Mouse (Mus musculus): ENCODE results near the gene Ppil4. TPM values are rescaled to one million over a fixed set of nuclear protein-coding genes. Genes with fewer than 3 reads are reported as not detected.

Gene Ppil4
- polyA plus RNA-seq, 1 experiment from 2014 or later, result 25.0 TPM

DNA sequence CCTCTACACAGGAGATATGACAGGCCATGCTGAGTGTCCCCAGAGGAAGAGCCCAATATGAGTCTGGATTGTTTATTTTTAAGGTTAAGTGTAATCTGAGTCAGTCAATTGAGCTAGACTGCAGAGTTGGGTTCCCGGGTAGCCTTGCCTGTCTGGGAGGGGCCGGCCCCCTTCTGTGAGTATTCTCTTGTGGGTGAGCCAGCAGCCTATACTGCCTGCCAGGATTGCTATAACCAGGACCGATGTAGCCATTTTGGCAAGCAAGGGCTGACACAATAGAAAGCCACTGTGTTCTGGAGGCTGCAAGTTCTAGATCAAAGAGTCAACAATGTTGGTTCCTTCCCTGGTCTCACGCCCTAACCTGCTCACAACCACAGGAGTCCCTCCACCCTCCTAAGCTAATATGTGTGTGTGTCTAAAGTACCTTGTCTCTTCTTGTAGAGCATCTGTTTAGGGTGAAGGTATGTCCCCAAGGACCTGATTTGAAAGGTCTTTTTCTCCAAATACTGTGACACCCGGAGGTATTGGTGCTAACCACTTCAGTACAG, 46.3 kb downstream of the Ppil4 start:
- no peak for ATAC-seq
- ChIA-PET POLR2A (no interaction called here), CTCF (no interaction called here)
- in situ Hi-C loops (cut with MboI; ENCODE audit: low pct_unique_long_range_greater_than_20kb), result no loop called here
- no peak for DNase-seq (ENCODE audit: low read depth, low spot score)
- TF ChIP-seq CTCF (IDR thresholded peaks at IDR 0.05), result no peak
- H3K27me3 ChIP-seq, result no peaks in the 10 kb centered on the region

DNA sequence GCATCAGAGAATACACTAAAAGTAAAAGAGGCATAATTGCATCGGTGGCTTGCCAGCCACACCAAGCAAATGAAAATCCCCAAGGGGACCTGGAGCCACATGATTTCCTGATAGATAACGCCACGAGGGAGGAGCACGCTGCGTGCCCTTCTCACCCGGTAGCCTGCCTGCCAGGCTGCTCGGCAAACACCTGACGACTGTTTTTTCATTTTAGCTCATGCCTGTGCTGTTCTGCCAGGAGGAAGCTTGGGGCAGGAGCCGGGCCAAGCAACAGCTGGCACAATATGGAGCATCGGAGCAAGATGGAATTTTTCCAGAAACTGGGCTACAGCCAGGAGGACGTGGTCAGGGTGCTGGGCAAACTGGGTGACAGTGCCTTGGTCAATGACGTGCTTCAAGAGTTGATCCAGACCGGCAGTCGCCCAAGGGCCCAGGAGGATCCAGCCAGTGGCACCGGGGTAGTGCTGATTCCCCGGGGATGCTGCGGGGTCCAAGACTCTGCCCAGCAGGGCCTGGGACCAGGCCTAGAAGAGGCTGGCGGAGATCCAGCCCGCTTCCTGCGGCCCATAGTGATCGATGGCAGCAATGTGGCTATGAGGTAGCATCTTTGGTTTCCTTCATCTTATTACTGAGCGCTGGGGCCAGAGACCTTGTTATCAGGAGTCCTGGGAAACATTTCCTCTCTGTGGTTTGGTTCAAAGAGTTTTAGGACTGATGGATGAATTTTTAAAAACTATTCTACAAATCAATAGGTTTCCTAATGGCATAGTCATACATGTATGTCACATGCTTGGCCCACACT, 47.1 kb downstream of the Ppil4 start:
- ChIA-PET POLR2A (no interaction called here), CTCF (no interaction called here)
- no peak for DNase-seq (ENCODE audit: low read depth, low spot score)
- no peak for ATAC-seq
- TF ChIP-seq CTCF (IDR thresholded peaks at IDR 0.05), result no peak
- H3K27me3 ChIP-seq, result no peaks in the 10 kb centered on the region
- in situ Hi-C loops (cut with MboI; ENCODE audit: low pct_unique_long_range_greater_than_20kb), result no loop called here

DNA sequence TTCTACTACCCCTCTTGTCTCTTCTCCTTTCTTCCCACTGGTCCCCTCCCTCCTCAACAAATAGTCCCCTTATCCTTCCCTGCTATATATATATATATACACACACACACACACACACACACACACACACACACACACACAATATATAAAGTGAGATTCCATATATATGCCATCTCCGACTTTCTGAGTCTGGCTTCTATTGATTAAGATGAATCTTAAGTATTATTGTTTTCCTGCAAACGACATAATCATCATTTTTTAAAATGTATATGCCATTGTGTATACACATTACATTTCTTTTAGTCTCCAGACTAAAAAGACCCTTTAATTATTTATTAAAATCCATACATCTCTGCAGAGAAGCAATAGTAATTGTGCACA, 47.7 kb downstream of the Ppil4 start:
- no peak for ATAC-seq
- ChIA-PET POLR2A (interaction anchor here (0.6 kb wide), 1 partner anchor 348 kb away, joined by 4 read pairs; no protein-coding TSS in a partner anchor), CTCF (no interaction called here)
- in situ Hi-C loops (cut with MboI; ENCODE audit: low pct_unique_long_range_greater_than_20kb), result no loop called here
- no peak for DNase-seq (ENCODE audit: low read depth, low spot score)
- TF ChIP-seq CTCF (IDR thresholded peaks at IDR 0.05), result no peak
- no peaks in the 10 kb centered on the region for H3K27me3 ChIP-seq

DNA sequence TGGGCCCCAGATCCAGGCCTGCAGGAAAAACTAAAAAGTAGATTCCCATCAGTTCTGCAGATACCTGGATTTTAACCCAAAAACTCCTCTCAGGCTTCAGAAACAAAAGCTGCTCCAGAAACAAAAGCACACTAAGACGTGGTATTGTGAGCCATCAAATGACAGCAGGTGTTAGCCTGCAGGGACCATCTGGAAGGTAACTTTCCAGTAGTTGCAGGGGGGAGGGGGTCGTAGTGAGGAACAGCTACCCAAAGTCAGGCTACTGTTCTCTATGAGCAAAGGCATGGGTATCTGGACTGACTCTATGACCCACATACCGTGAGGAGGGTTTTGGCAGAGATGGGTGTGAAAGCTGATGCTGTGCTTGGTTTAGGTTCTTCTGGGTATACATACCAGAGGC, 48.1 kb downstream of the Ppil4 start:
- DNase-seq (ENCODE audit: low read depth, low spot score), result no peak
- ChIA-PET CTCF (no interaction called here), POLR2A (interaction anchor here (0.6 kb wide), 1 partner anchor 348 kb away, joined by 4 read pairs; no protein-coding TSS in a partner anchor)
- in situ Hi-C loops (cut with MboI; ENCODE audit: low pct_unique_long_range_greater_than_20kb), result no loop called here
- no peak for TF ChIP-seq CTCF (IDR thresholded peaks at IDR 0.05)
- ATAC-seq, result no peak
- no peaks in the 10 kb centered on the region for H3K27me3 ChIP-seq

- POLR2A ChIA-PET, result no interaction called here
- ATAC-seq (peak; percentile 39), DNase-seq (ENCODE audit: low read depth, low spot score) (no peak)
- CTCF ChIA-PET, result no interaction called here
- in situ Hi-C loops (cut with MboI; ENCODE audit: low pct_unique_long_range_greater_than_20kb), result no loop called here
- no peaks in the 10 kb centered on the region for H3K27me3 ChIP-seq
- TF ChIP-seq CTCF (IDR thresholded peaks at IDR 0.05), result no peak
Measured at GRCm38 (mm10) chr10:7841571-7842080, 48.9 kb downstream of the Ppil4 start.

- no peak for TF ChIP-seq CTCF (IDR thresholded peaks at IDR 0.05)
- ChIA-PET CTCF (no interaction called here), POLR2A (no interaction called here)
- ATAC-seq, result no peak
- in situ Hi-C loops (cut with MboI; ENCODE audit: low pct_unique_long_range_greater_than_20kb), result no loop called here
- no peak for DNase-seq (ENCODE audit: low read depth, low spot score)
- no peaks in the 10 kb centered on the region for H3K27me3 ChIP-seq
Measured at GRCm38 (mm10) chr10:7843181-7843580, 50.5 kb downstream of the Ppil4 start.

DNA sequence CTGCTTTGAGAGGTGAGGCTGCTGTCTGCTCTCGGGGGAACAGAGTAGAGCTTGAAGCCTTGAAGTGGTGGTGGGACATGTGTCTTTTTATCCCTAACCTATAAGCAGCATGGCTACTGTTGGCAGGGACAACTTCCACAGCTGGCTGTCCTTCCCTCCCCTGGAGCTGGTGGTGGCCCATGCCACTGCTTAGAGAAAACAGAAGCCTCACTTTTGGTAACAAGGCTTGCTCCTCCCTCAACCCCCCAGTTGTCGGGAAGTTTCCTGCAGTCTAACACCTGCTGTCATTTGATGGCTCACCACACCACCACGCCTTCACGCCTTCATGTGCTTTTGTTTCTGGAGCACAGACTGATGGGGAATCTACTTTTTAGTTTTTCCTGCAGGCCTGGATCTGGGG, 51.5 kb downstream of the Ppil4 start:
- no peaks in the 10 kb centered on the region for H3K27me3 ChIP-seq
- ATAC-seq (no peak), DNase-seq (ENCODE audit: low read depth, low spot score) (no peak)
- in situ Hi-C loops (cut with MboI; ENCODE audit: low pct_unique_long_range_greater_than_20kb), result no loop called here
- ChIA-PET POLR2A (no interaction called here), CTCF (no interaction called here)
- TF ChIP-seq CTCF (IDR thresholded peaks at IDR 0.05), result no peak

GRCm38 (mm10) chr10:7845136-7845535, 52.4 kb downstream of the Ppil4 start:
- POLR2A ChIA-PET, result interaction anchor here (0.6 kb wide), 1 partner anchor 369 kb away, joined by 3 read pairs; no protein-coding TSS in a partner anchor
- CTCF ChIA-PET, result no interaction called here
- no peak for DNase-seq (ENCODE audit: low read depth, low spot score)
- peaks cover 4% of the 10 kb centered on the region for H3K27me3 ChIP-seq
- TF ChIP-seq CTCF (IDR thresholded peaks at IDR 0.05), result no peak
- ATAC-seq, result no peak
- in situ Hi-C loops (cut with MboI; ENCODE audit: low pct_unique_long_range_greater_than_20kb), result no loop called here

DNA sequence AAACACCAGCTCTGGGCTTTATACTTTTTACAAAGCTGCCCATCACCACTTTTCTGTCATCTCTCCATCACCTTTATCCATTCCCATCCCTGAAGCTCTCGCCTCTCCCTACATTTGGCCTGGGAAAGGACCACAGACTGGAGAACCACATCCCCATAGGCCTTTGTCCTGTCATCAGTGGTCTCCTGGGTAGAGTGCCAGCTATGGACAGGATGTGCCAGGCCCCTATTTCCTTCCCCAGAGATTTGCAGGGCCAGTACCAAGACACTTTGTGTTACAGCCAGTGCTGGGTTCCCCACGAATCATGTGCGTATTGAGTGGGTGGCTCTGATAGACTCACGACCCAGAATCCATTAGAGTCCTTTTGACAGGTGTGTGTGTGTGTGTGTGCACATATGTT, 53.3 kb downstream of the Ppil4 start:
- DNase-seq (ENCODE audit: low read depth, low spot score), result no peak

DNA sequence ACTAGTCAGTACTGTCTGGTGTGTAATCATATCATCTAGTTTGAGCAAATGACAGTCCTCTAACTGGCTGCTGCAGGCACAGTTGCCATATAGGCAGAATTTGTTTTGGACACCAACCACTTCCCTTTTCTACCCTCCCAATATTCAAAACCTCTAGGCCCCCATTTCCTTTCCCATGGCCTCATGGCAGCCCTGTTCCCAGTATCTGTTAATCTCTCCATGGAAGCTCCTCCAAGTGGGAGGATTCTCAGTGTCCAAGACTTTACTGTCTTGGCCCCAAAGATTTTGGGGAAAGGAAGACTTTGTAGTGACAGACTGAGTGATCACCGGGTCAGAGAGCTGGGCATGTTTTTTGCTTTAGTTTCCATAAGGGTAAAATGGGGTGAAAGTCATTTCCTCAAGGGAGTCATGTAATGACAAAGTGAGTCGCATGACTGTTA, 54.5 kb downstream of the Ppil4 start:
- CTCF ChIA-PET, result no interaction called here
- TF ChIP-seq CTCF (IDR thresholded peaks at IDR 0.05), result no peak
- POLR2A ChIA-PET, result no interaction called here
- ATAC-seq, result no peak
- in situ Hi-C loops (cut with MboI; ENCODE audit: low pct_unique_long_range_greater_than_20kb), result no loop called here
- no peak for DNase-seq (ENCODE audit: low read depth, low spot score)
- H3K27me3 ChIP-seq, result peaks cover 4% of the 10 kb centered on the region

More for the DNA sequence above, 53.3 kb downstream of the Ppil4 start:
- POLR2A ChIA-PET, result no interaction called here
- in situ Hi-C loops (cut with MboI; ENCODE audit: low pct_unique_long_range_greater_than_20kb), result no loop called here
- ATAC-seq, result no peak
- TF ChIP-seq CTCF (IDR thresholded peaks at IDR 0.05), result no peak
- peaks cover 4% of the 10 kb centered on the region for H3K27me3 ChIP-seq
- CTCF ChIA-PET, result interaction anchor here (1.1 kb wide), 1 partner anchor 19 kb away, joined by 3 read pairs; no protein-coding TSS in a partner anchor

DNA sequence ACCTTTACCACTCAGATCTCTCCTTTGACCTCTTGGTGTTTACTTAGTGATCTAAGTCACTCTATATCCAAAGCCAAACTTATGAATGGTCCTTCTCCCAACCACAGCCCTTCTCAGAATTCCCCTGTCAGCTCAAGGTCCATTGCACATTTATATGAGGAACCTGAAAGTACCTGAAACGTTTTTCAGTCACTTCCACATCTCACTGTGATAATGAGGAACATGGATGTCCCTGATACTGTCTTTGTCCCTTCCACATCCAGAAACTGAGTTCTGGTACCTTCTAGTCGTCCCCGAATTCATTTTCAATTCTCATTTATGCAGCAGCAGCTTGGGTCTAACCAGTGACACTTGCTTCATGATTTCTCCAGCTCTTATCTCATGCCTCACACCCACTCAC, 59.2 kb downstream of the Ppil4 start:
- POLR2A ChIA-PET, result no interaction called here
- ATAC-seq (no peak), DNase-seq (ENCODE audit: low read depth, low spot score) (no peak)
- in situ Hi-C loops (cut with MboI; ENCODE audit: low pct_unique_long_range_greater_than_20kb), result no loop called here
- peaks cover 4% of the 10 kb centered on the region for H3K27me3 ChIP-seq
- TF ChIP-seq CTCF (IDR thresholded peaks at IDR 0.05), result no peak
- CTCF ChIA-PET, result no interaction called here

Measured in Patski (cell line).